Mouse (Mus musculus): ENCODE data around the gene Ubap1l. TPM values are rescaled to one million over a fixed set of nuclear protein-coding genes. Genes with fewer than 3 reads are reported as not detected.

The Ubap1l gene
- total and polyA plus RNA-seq, 3 experiments: 0.13 TPM; not detected in 2

DNA sequence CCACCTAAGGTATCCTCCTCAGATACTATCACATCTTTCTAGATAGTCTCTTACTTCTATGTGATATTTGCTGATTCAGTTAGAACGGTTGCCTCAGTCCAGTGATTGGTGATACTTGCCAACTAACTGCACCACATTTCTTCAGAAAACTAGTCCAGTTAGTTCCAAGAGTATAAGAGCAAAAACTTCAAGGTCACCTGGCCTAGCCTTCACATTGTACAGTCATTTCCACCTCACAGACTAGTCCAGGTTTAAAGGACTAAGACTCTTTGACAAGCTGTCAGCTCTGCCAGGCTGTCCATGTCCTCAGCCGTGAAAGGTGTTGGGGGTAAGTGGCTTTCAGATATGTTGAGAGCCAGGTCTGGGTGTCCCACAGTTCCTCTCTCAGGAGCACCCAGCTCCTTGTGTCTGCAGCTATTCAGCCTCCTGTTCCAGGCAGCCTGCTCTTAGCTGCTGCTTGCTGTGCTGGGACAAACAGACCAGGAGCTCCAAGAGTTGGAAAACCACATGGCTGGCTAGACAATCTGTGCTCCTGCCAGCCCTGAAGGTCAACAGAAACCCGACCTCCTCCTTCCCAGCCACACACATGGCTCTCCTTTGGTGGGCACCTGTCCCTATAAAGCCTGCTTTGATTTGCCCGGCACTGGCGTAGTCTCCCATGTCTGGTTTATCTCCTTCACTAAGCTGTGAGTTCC lies 13.8 kb downstream of the Ubap1l start:
- Histone ChIP-seq H3K4me3 (replicated peaks in 1 of 3; ENCODE audit: low read depth in 2 of 3, low read length in 2 of 3, poor library complexity in 1 of 3) (no peak overlapping the region), H3K36me3 (replicated peaks in 1 of 2; ENCODE audit: control insufficient read depth in 1 of 2, insufficient read depth in 1 of 2, low read length in 1 of 2) (peaks cover 0 to 22% of the 10 kb centered on the region in 2 experiments), H3K4me2 (ENCODE audit: insufficient read depth, low read depth, poor library complexity, severe bottlenecking) (no peak overlapping the region), H3K9ac (ENCODE audit: insufficient read depth, low read depth) (no peak overlapping the region), H3K27ac (ENCODE audit: insufficient read depth, low read depth) (no peak overlapping the region), H3K9me3 (replicated peaks; ENCODE audit: low read length) (no peaks in the 10 kb centered on the region), H3K27me3 (replicated peaks) (no peaks in the 10 kb centered on the region), H3K4me1 (ENCODE audit: control insufficient read depth in 1 of 2, insufficient read depth in 2 of 2) (peaks cover 0 to 2% of the 10 kb centered on the region in 2 experiments; a peak in 1 of 4 replicates), H3K79me2 (replicated peaks; ENCODE audit: control insufficient read depth, extremely low read depth, insufficient read depth, poor library complexity, severe bottlenecking) (no peaks in the 10 kb centered on the region)
- no peak for TF ChIP-seq ZKSCAN1 (IDR thresholded peaks at IDR 0.05; ENCODE audit: borderline replicate concordance, low read depth, low read length)
- DNase-seq (ENCODE audit: extremely low read depth): no peak
- in situ Hi-C loops (cut with MboI; ENCODE audit: low pct_ligation_motif_present, low pct_unique_long_range_greater_than_20kb, low sequenced_read_pairs) (no loop called here), dilution Hi-C loops (cut with MboI; ENCODE audit: extremely low pct_ligation_motif_present, extremely low pct_unique_long_range_greater_than_20kb, low sequenced_read_pairs) (no loop called here)

DNA sequence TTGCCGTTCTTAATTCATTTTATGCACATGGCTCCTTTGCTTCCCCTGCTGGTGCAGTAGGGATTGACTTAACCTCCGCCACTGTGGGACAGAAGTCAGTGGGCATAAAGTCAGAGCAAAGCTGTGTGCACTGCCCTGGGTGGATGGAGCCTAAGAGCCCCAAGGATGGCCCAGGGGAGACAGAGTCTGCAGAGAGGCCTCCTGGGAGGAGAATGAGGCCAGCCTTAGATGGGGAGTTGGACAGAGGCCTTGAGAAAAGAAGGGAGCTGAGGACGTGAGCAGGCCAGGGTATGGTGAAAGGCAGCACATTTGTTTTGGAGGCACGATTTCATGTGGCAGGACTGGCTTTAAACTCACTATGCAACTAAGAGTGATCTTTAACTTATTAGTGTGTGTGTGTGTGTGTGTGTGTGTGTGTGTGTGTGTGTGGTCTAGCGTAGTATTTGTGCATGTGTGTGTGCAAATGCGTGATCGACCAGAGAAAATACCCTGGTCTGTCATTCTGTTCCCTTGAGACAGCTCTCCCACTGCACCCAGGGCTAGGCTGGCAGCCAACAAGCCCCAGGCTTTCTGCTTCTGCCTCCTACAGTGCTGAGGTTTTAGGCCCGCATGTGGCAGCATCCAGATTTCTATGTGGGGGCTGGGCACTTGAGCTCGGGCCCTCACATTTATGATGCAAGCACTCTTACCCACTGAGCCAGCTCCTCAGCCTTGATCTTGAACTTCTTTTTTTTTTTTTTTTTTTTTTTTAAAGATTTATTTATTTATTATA lies 14.5 kb downstream of the Ubap1l start:
- TF ChIP-seq PAX5 (IDR thresholded peaks at IDR 0.05; ENCODE audit: low read length) (no peak), NELFE (IDR thresholded peaks at IDR 0.05; ENCODE audit: low read depth, low read length) (no peak), ELF1 (IDR thresholded peaks at IDR 0.05; ENCODE audit: low read depth, low read length) (no peak), HCFC1 (IDR thresholded peaks at IDR 0.05; ENCODE audit: low read depth, low read length) (no peak), UBTF (IDR thresholded peaks at IDR 0.05; ENCODE audit: low read depth, low read length) (no peak), MAZ (IDR thresholded peaks at IDR 0.05; ENCODE audit: low read depth, low read length) (no peak), GABPA (IDR thresholded peaks at IDR 0.05; ENCODE audit: insufficient replicate concordance, low read depth, low read length) (no peak)
- Histone ChIP-seq H3K4me3 (replicated peaks in 1 of 3; ENCODE audit: low read depth in 2 of 3, low read length in 2 of 3, poor library complexity in 1 of 3) (no peak overlapping the region), H3K27me3 (replicated peaks) (no peaks in the 10 kb centered on the region), H3K4me2 (ENCODE audit: insufficient read depth, low read depth, poor library complexity, severe bottlenecking) (no peak overlapping the region), H3K4me1 (ENCODE audit: control insufficient read depth in 1 of 2, insufficient read depth in 2 of 2) (peaks cover 0 to 4% of the 10 kb centered on the region in 2 experiments; a peak in 1 of 4 replicates), H3K9me3 (replicated peaks; ENCODE audit: low read length) (no peaks in the 10 kb centered on the region), H3K79me2 (replicated peaks; ENCODE audit: control insufficient read depth, extremely low read depth, insufficient read depth, poor library complexity, severe bottlenecking) (no peaks in the 10 kb centered on the region), H3K36me3 (replicated peaks in 1 of 2; ENCODE audit: control insufficient read depth in 1 of 2, insufficient read depth in 1 of 2, low read length in 1 of 2) (peaks cover 0 to 22% of the 10 kb centered on the region in 2 experiments), H3K9ac (ENCODE audit: insufficient read depth, low read depth) (no peak overlapping the region), H3K27ac (ENCODE audit: insufficient read depth, low read depth) (no peak overlapping the region)
- in situ Hi-C loops (cut with MboI; ENCODE audit: low pct_ligation_motif_present, low pct_unique_long_range_greater_than_20kb, low sequenced_read_pairs): no loop called here
- dilution Hi-C loops (cut with MboI; ENCODE audit: extremely low pct_ligation_motif_present, extremely low pct_unique_long_range_greater_than_20kb, low sequenced_read_pairs): no loop called here
- DNase-seq (ENCODE audit: extremely low read depth): no peak

DNA sequence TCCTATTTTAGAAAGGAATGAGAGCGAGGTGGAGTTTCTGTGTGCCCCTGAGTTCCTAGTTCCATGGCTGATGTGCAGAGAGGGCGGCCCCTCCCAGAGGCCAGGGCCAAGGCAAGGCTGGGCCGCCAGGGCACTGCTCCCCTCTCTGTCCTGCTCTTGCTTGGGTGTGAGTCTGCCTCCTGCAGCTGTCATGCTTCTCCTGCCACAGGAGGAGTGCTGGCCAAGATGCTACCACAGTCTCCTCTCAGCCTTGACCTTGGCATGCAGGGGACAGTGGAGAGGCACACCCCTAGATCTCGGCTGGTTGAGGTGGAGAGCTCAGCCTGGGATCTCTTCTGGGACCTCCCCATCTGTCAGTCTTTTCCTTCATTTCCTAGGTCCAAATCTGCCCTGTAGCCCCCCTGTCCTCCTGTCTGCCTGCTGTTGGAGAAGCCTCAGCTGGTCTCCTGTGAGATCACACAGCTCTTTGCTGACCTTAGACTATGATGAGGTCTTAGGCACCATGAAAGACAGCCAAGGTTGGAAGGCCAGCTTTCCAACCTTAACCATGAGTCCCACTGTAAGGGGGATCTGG lies 20.3 kb downstream of the Ubap1l start:
- no peaks in the 10 kb centered on the region for H3K27me3 ChIP-seq (replicated peaks)
- no peak overlapping the region for H3K9ac ChIP-seq (ENCODE audit: insufficient read depth, low read depth)
- H3K9me3 ChIP-seq (replicated peaks; ENCODE audit: low read length): no peaks in the 10 kb centered on the region
- H3K4me2 ChIP-seq (ENCODE audit: insufficient read depth, low read depth, poor library complexity, severe bottlenecking): no peak overlapping the region
- no peak overlapping the region for H3K27ac ChIP-seq (ENCODE audit: insufficient read depth, low read depth)
- no peak for DNase-seq (ENCODE audit: extremely low read depth)
- TF ChIP-seq TCF12 (IDR thresholded peaks at IDR 0.05; ENCODE audit: low read depth, low read length) (no peak), JUND (conservative IDR thresholded peaks at IDR 0.05; ENCODE audit: low read depth, low read length) (no peak)
- H3K4me1 ChIP-seq (ENCODE audit: control insufficient read depth in 1 of 2, insufficient read depth in 2 of 2): peaks cover 0 to 4% of the 10 kb centered on the region in 2 experiments; a peak in 1 of 4 replicates
- in situ Hi-C loops (cut with MboI; ENCODE audit: low pct_ligation_motif_present, low pct_unique_long_range_greater_than_20kb, low sequenced_read_pairs): loop anchor here (5.0 kb wide), 1 partner anchor 46 kb away; no protein-coding TSS in a partner anchor
- no peak overlapping the region for H3K4me3 ChIP-seq (replicated peaks in 1 of 3; ENCODE audit: low read depth in 2 of 3, low read length in 2 of 3, poor library complexity in 1 of 3)
- peaks cover 0 to 9% of the 10 kb centered on the region in 2 experiments for H3K36me3 ChIP-seq (replicated peaks in 1 of 2; ENCODE audit: control insufficient read depth in 1 of 2, insufficient read depth in 1 of 2, low read length in 1 of 2)
- dilution Hi-C loops (cut with MboI; ENCODE audit: extremely low pct_ligation_motif_present, extremely low pct_unique_long_range_greater_than_20kb, low sequenced_read_pairs): no loop called here
- no peaks in the 10 kb centered on the region for H3K79me2 ChIP-seq (replicated peaks; ENCODE audit: control insufficient read depth, extremely low read depth, insufficient read depth, poor library complexity, severe bottlenecking)

Measured in CH12.LX (cell line).